Mouse (Mus musculus) spleen, adult 18-20 months (tissue): ENCODE data around the gene Tspan2.

ENCODE experiments used
- DNase-seq, 2 experiments: peaks; one replicate each; pipeline ENCODE4 v3.0.0; 2022; ENCODE audit warnings: mixed read lengths in 2 of 2

The Tspan2 gene

DNA sequence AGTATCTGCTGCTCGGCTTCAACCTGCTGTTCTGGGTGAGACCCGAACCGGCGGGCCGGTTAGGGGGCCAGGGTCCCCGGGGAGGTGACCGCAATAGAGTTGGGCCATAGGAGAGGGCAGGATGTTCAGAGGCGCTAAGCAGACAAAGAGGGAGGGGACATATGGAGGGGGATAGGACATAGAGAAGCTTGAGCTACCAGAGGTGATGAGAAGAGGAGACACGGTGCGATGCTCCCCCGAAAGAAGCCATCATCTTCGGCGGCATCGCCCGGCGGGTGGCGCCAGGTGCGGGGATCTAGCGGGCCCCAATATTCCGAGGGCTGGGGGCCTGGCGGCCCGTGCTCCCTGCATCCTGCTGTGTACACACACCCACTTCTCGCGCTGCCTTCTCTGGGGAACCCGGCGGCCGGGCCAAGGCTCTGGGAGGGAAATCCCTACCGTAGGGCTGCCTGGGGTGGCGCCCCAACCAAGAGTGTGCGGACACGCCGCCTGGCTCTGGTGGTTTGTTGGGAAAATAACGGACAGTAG lies 766 bp downstream of the Tspan2 start:
- DNase-seq, result peak; percentile 43 to 63

DNA sequence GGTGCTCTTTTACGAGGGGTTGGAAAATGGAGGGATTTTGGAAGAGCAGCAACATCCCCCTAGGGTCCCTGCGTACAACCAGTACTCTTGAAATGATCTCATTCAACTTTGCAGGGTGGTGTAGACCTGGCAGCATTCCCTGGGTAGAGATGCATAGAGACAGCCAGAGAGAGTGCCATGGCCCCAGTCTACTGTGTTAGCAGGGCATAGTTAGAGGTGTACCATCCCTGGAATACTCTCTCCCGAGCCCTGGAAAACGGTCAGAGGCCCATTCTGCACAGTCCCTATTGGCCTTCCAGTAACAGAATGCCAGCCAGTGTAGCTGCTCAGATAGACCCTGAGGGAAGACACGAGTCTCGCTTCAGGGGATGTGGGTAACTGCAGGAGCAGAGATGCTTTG lies 1.3 kb downstream of the Tspan2 start:
- DNase-seq, result no peak

DNA sequence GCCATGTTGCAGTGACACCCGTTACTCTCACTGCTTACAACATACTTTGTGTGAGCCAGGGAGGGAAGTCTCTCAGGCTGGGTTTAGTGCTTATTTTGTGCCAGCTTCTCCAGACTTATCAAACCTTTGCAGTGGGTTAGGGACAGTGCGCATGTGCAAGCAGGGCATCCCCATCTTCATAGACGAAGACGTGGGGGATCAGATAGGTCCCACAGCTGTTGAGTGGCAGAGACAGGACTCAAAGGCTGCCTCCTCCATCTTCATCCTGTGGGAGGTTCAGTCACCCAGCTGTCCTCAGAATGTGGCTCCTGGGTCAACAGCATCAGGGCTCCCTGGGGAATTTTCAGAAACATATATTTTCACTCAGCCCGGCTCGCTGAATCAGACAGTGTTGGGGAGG lies 2.1 kb downstream of the Tspan2 start:
- no peak for DNase-seq

DNA sequence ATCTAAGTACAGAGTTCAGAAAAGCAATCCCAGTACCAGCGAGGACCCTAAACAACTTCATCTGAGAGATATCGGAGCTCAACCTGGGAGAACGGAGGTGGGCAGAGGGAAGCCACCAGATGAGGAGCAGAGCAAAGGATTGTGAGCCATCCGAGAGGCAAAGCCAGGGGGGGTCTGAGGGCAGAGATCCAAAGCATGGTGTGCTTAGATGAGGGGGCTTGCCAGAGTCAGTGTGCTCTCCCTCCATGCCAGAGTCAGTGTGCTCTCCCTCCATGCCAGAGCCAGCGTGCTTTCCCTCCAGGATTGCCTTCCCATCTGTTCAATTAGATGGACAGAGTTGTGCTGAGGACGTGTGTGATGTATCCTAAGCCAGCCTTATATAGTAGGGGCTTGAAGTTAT lies 2.8 kb downstream of the Tspan2 start:
- no peak for DNase-seq

DNA sequence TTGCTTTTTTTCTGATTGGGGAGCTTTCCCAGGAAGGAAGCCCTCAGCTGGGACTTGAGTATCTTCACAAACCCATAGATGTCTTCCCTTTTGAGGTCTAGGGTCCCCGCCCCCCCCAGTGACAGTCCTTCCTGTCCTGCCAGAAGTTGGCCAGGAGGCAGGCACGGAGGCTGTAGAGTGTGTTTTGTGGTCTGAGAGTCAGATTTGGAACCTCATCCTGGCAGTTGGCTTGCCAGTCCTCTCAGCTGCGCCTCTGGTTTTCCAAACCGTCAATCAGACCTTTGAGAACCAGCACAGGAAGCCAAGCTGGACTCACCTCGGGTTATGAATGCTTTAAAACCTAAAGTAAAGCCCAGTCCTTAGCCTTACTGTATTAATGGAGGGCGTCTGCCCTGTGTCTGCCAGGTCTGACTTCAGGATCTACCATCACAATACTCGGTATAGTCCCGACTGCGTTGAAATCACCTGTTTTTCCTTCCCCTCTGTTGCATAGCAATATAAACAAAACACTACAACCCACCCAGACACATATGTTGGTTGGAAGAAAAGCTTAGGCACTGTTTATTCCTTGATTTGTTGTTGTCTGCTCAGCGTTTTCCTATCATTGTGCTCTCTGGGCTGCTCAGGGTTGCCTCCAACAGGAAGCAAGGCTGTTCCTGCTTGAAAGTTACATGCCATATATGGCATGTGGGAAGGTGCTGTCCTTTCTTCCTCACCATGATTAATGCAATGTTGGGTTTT lies 4.0 kb downstream of the Tspan2 start:
- no peak for DNase-seq

DNA sequence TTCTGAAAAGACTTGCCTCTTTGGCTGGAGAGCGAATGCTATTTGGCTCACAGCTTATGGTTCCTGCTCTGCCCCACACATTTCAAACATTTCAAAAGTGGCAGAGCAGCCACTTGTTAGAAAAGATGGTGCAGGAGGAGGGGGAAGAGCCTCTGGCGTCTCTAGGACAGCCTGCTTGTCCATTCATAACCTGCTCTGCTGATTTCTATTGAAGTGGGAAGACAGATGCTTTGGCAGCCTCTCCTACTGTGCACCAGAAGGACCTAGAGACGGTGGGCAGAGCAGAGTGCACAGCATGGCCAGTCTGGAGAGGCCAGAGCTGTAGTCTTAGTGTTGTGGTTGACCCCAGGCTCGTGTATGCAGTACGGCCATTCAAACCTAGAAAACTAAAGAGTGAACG lies 4.6 kb downstream of the Tspan2 start:
- DNase-seq, result no peak

DNA sequence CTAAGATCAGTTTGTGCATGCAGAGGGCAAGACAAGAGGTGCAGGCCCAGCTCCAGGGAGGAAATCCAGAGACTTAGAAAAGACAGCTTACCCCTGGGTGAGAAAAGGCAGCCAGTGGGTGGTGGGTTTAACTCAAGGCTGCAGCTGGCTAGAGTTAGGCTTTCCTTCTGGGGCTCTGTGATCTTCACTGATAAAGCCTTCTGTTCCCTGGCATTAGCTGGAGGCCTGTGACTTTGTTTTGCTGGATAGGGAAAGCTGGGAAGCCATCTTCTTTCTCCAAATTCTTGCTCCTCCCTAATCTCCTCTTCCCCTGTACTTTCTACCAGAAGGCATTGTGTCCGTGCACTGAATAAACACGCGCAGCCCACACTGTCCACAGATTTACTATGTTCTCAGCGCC lies 8.4 kb downstream of the Tspan2 start:
- no peak for DNase-seq

DNA sequence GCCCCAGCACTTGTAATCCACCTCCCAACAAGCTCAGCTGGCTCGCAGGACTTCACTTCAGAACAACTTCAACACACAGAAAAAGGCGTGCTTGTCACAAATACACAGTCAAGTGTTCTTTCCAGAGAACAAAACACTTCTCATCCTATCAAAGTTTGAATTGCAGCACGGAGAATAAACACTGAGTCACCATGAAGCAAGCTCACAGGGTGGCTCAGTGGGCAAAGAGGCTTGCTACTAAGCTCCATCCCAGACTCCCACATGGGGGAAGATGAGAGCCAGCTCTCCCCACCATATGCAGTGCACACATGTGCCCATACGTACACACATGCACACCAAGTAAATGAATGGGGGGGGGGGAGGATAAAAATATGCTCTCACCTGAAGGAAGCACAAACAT lies 8.9 kb downstream of the Tspan2 start:
- no peak for DNase-seq

DNA sequence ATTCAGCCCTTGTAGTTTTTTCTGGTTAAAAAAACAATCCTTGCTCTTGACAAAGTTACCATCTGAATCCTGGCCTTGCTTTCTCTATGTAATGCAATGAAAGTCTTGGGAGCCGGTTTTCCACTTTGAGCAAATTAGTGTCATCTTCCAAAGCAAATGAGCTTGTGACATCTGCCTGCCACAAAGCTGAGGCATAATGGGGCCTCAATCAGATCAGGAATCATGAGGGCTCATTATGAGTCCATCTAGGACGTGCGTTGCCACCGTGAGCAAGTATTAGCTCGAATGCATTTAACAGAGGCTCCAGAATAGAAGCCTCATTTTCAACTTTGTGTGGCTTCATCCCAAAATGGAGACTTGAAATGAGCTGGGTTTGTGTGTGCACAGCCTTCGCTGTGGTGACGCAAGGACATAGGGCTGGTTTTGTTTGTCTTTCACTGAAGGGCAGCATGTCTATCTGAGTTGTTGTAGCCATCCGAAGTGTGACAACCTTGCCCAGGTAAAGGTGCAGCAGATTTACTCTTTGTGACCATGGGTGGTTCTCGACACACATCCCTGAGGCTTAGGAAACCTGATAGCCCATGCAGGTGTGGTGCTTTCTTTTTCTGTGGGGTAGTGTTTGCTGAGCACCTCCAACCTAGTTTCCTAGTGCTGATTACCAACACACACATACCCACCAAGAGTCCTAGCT lies 9.6 kb downstream of the Tspan2 start:
- no peak for DNase-seq

DNA sequence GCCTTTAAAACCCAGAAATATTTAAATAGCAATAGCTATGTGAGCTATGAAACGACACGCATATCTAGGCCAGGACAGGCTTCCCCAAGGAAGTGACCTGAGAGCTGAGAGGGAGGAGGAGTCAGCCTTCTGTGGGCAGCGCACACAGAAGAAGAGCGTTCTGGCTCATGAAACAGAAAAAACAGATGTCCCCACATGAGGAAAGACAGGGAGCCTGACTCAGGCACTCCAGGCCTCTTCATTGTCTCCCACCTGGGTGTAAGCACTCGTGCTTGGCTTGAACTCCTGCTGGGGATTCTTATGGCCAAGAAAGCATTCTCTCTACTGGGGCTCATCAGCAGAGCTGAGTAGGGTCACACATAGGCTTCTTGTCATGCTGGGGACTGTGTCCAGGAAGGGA lies 10.3 kb downstream of the Tspan2 start:
- DNase-seq, result no peak

DNA sequence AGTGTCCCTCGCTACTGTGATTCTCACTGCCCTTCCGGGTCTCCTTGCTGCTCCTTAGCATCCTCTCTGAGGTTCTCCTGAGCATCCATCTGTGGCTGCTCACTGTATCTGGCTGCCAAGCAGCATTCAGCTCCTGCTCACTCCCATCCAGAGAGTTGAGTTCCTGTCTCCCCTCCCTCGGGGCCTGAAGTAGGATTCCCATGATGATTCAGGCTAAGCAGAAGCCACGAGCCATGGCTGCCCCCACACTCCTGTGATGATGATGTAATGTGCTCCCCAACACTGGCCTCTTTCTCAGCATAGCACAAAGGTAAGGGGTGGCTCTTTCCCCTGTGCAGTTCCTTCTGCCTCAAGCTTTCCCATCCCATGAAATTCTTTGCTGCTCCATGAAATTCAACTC lies 11.8 kb downstream of the Tspan2 start:
- DNase-seq, result no peak

DNA sequence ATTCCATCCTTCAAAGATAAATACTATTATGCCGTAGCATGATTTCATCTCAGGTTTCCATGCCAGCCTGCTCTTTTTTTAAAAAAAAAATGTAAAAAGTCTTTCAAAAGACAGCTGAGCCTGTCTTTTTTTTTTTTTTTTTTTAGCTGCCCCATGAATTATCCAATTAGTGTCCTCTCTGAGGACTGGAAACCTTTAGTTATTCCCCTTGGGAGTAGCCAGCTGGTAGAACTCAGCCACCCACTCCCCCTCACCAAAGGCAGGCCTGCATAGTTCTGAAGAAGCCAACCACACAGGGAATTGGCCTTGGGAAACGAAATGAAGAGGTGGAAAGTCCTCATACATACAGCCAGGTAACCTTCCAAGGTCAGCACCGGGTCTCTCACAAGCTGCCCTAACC lies 13.7 kb downstream of the Tspan2 start:
- no peak for DNase-seq

DNA sequence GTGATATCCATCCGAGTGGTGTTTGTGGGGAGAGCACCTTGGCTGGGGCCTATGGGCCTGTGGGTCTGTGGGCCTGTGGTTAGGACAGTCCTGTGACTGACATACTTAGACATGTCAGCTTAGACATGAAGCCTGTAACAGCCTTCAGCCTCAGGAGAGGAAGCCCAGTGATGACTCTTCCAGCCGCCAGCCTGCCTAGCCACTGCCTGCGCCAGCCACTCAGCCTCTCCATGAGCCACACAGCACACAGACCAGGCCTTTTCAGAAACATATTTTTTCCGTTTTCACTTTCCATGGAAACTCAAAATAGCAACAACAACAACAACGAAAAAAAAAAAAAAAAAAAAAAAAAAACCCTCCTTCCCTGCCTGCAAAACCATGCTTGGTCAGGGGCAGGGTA lies 14.4 kb downstream of the Tspan2 start:
- DNase-seq, result no peak

DNA sequence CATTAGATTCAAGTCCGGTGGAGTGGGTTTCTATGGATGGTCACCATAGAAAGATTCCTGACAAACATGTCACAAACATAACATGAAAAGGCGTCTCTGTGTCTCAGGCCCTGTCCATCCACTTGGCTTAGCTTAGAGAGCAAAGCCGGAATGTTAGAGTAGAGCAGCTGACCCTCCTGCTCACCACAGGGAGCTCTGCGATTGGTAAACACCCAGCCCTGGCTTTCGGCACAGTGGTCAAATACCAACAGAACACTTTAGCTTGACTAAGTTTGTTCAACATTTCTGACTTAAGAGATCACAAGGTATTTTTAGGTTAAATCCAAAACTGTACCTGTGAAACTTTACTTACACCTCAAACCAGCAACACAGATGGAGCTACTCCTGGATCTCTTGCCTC lies 16.8 kb downstream of the Tspan2 start:
- no peak for DNase-seq

DNA sequence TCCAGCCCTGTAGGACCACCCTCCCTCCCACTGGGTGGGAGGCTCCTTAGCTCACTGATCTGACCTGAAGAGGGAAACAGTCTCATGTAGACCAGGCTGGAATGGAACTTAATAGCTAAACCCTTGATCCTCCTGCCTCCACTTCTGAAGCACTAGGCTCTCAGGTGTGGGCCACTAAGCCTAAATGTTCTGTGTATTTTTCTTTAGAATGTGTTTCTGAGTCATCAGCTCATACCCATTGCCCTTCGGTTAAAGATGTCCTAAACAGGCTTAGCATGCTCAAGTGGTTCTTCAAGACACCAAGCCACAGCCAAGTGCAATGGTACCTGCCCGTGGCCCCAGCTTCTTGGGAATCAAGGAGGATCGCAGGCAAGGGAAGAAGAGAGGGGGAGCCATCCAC lies 17.2 kb downstream of the Tspan2 start:
- DNase-seq, result no peak

DNA sequence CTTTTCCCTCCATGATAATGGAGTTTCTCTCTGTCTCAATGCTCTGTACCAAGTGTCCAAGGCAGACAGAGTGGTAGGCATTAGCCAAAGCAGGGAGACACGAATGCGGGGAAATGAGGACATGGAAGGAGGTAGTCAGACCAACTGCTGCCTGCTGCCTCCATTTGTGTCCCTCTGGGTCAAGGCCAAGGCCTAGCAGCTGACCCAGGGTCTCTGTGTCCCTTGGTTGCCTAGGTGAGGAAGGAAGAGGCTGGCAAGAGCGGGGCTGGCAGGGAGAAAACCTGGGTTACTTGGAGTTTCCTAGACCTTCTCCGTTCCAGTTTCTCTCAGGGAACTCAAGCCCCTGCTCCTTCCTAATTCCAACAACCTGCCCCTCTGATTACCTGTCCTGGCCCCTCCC lies 17.7 kb downstream of the Tspan2 start:
- no peak for DNase-seq

DNA sequence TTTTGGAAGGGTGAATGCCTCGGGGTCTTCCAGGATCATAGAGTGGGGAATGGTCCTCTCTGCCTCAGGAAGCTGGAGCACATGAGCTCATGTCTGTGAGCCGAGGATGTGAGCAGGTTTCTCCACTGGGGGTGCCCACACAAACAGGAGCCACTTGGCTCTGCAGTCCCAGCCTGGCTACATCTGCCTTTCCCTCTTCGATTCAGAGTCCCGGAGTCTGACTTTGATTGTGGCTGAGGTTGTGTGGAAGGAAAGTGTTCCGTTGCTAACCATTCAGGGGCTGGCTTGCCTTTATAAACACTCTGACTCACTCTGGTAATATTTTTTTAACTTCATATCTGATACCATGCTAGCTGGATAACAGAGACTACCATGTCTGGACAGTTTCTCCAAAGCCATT lies 18.1 kb downstream of the Tspan2 start:
- no peak for DNase-seq

DNA sequence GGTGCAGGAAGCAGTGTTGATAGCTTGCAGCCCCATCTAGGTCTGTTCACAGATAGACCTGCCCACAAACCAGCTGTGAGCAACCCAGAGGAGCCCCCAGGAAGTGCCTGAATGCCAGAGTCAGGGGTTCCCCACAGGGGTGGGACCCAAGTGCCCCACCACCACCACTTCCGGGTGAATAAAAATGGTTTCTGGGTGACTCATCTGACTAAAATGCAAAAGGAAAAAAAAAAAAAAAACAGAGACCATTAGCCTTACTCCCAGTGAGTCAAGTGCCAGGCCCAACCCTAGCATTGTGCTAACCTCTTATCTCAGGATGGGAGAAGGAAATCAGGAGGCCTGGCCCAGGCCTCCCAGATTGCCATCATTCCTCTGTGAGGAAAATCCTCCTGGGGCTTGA lies 21.5 kb downstream of the Tspan2 start:
- DNase-seq, result peak; percentile 31 to 45

DNA sequence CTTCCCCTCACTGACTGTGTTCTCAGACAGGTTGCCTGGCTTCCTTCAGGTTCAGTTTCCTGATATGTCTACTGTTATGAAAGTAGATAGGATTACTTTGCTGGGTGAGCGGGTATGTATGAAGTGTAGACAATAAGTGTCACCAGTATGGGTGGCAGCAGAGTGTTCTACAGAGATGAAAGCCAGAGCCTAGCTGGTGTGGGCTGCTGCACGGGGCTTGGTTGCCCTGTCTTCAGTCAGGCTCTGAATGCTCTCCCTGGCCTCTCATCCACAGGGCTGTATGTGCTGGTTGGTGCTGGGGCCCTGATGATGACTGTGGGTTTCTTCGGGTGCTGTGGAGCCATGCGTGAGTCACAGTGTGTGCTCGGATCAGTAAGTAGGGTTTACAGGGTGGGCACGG lies 22.7 kb downstream of the Tspan2 start:
- DNase-seq, result no peak

DNA sequence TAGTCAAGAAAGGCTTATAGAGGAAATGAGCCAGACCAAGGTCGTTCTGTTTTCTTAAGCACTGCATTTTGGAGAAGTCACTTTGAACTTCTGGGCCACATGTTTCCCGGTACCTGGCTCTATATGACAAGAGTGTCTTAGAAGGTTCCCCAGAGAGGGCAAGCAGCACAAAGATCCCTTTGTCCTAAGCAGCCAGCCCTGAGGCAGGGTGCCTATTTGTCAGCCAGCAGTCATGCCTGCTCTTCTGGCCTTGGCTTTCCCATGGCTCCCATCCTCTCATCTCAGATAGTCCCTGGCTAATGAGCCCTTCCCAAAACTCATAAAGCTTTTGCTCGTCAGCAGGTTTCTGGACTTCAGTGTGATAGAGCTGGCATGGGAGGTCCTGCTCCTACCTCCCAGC lies 25.9 kb downstream of the Tspan2 start:
- no peak for DNase-seq

DNA sequence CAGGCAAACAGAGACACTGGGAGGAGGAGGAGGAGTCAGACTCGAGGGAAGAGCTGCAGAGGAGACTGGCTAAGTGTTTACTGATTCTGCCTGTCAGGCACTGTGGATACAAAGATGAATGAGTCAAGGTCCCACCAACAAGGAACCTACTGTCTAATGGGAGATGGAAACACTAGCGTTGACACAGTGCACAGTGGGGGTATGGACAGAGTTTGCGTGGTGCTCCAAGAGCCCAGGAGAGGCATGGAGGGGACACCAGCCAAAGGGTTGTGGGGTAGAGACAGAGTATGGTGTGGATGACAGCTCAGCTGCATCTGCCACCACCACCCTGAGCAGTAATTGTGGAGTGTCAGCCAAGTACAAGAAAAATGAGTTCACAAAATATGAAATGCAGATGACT lies 28.1 kb downstream of the Tspan2 start:
- no peak for DNase-seq

DNA sequence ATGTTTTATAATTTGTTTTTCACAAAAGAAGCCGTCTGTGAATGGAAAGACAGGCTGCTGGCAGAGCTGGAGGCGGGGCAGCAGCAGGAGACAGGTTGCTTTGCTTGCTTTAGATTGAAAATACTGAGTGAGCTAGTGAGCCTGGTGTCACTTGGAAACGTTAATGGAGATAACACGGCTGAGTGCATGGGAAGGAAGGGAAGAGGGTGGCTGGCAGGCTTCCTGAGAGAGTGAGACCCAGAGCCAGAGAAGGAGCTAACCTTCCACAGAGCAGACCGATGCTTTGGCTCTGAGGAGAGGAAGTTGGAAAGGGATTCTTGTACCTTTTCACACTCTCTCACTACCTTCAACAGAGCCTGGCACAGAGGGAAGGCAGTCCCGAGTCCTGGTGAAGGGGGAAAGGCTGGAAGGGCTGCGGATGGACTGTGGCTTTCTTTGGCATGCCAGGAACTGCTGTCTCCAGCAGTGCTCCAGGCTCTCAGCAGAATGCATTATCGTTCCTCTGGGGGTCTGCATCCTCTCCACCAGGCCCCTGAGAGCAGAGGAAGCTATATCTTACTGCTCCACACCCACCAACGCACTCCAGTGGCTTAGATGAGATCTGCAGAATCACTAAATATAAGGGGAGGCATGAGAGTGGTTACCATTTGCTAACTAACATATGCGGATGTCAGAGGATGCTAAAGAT lies 29.5 kb downstream of the Tspan2 start:
- DNase-seq, result no peak

DNA sequence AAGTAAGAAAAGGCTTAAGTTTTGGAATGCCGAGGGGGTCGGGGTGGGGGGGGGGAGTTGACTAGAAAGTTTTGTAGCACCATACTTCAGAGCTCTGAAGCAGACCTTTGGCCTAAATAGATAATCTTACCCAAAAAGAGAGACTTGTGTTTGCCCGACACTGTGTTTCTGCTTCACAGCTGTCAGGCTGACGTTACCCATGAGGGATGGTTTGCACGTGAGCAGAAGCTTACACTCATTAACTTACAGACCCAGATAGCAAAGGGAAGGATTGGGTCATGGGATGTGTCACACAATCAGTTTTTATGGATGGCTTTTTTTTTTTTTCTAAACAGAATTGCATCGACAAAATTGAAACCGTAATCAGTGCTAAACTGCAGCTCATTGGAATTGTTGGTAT lies 30.5 kb downstream of the Tspan2 start:
- DNase-seq, result no peak

DNA sequence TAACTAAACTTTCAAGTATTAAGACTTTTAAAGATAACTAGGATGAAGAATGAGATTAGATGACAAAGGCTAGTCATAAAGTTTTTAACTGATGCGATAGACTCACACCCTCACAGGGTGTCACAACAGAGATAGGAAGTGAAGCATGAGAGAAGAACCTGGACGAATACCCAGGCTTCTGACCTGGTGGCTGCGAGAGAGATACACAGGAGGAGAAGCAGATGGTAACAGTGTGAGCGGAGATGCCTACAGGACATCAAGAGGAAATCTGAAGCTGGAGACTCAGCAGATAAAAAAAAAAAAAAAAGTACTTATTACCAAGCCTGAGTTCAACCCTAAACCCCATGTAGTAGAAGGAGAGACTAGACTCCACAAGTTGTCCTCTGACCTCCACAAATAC lies 38.7 kb downstream of the Tspan2 start:
- no peak for DNase-seq
